Mouse (Mus musculus) right cerebral cortex, postnatal 4 days (tissue): ENCODE data around the gene Synpr.
A peak's percentile ranks its signal among the peaks of the same experiment; 100 is the strongest.
"Not testable (repeated sequence)": the region's sequence is repeated elsewhere in the genome, so short reads cannot be mapped to it uniquely, and the experiment has no call there.

Experiments
- DNase-seq: peaks from one replicate; pipeline ENCODE4 v3.0.0-alpha.2; 2022

Synpr gene

DNA sequence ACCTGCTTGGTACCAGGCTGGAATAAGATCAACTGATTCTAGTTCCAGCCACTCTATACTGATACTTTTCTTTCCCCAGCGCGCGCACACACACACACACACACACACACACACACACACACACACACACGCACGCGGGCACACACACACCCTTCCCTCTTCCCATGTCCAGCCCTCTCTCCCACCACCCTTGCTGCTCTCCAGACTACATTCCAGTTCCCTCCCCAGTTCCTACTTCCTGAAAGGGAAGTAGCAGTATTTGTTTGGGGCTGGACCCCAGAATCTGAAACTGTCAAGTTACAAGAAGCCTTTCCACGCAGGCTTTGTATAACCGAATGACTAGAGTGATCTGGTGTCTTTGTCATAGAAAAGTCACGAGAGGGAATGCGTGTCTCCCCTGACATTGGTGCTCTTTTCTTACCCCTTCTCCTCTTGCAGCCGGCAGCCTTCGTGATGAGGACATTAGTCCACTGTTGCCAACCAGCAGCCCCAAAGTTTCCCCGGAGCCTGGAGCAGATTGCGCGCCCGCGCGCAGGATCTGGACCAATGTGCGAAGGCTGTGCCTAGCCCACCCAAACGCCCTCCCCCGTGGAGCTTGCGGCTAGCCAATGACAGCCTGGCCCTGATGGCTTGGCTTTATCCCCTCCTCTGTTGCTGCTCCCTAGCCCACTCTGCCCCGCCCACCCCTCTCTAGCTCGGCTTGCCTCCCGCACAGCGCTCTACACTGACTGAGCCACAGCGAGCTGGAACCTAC, at the start of gene Synpr:
TSS of gene Synpr (plus strand) at position 690 of the 754 bp plus-strand sequence.
- DNase-seq: peak; percentile 70

DNA sequence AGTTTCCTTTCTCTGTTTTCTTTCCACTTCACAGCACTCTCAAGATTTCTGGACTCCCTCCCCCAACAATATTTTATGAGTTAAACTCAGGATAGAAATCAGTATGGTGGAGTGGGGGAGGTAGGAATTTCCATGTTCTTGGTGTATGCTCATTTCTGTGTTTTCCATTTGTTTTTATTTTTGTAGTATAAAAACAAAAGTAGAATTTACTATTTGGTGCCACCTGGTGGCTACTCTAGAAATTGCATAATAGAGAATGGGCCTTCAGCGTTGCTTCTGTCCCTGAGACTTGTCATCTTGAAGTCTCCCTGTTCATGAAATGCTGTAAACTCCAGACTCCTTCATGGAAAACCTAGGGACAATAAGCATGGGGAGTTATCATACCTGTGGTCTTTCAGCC, 47.7 kb upstream of the Synpr start:
- peak; percentile 17 for DNase-seq

DNA sequence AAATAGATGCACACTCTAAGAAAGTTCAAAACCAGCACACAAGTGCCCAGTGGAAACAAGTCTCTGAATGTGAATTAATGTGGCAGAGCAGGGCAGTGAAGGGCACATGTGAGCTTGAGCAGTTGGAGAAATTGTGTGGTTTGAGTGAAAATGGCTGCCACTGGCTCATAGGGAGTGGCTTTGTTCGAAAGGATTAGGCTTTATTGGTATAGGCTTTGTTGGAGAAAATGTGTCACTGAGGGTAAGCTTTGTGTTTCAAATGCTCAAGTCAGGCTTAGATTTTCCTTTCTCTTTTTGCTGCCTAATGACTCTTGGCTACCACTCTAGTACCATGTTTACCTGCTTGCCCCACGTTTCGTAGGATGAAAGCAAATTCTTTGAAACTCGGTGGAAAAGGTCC, 37.1 kb upstream of the Synpr start:
- no peak for DNase-seq

DNA sequence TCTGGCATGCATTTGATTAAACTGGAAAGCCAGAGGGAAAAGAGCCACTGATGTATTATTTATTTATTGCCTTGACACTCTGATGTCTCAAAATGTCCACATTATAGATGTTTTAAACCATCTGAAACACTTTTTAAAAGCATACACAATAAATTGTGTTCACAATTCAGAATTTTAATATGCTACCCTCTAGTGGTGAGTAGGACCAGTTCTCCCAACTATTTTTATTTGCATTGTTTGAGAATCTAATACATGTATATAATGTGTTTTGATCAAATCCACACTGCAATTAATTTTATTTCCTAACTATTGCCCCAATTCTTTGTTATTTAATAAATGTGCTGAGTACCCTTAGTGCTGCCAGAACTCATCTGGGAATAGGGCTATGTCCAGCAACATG, 35.2 kb upstream of the Synpr start:
- no peak for DNase-seq

DNA sequence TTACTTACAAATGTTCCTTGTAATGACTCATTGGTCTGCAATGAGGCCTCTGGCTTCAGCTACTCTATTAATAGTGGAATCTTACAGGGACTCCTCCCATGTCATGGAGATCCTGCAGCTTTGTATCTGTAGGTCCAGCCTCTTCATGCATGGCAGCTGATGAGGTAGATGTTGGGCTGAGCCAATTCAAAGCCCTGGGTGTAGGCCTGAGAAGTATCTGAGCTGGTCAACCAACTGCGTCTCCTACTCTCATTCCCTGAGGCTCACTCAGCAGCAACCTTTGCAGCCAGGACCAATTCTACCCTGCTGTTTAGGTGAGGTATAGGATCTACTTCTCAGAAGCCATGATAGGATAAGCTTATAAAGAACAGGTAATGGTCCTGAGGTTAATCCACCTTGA, 32.0 kb upstream of the Synpr start:
- no peak for DNase-seq

DNA sequence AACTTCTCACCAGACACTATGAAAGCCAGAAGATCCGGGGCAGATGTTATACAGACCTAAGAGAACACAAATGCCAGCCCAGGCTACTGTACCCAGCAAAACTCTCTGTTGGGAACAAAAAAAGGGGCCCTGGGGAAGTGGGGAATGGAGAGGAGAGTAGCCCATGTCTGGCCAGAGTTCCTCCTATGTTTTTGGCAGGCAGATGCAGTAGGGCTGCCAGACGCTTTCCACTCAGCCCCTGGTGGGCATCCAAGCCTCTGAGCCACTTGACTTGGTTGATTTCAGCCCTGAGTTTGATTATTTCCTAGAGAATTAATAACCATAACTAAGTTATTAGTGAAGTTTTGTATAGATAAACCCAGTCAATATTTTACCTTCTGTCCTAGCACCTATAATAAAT, 29.8 kb upstream of the Synpr start:
- DNase-seq: not testable (repeated sequence)

DNA sequence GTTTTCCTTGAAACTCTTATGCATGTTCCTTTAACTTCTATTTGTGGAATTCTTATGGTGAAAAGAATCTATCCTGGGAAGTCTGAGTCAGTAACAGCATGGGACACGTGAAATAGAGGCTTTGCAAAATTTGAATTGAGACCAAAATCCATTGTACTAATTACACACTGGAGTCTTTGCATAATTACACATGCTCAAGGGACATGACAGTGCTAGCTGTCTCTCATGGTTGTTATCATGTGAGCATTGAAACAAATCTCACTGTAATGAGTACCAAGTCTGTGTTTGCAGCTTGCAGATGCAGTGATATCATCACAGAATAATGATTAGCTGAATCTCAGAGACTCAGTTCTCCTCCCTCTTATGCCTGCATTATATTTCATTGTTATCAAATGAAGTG, 22.2 kb upstream of the Synpr start:
- no peak for DNase-seq

DNA sequence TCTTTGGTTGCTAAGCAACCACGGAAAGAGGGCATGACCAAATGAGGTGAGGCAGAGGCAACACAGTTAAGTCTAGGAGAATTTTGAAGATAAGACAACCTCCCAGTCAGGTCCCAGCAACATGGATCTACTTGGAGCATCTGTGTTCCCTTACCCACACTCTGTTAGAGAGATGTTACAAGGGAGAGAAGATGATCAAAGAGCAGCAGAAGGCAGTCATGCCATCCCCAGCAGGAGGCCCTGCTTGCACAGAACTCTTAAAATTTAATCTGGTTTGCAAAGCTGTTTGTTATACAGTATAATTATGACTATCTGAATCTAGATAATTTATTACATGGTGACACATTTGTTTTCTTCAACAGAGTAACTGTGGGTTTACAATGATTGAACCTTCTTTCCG, 18.2 kb upstream of the Synpr start:
- DNase-seq: no peak

DNA sequence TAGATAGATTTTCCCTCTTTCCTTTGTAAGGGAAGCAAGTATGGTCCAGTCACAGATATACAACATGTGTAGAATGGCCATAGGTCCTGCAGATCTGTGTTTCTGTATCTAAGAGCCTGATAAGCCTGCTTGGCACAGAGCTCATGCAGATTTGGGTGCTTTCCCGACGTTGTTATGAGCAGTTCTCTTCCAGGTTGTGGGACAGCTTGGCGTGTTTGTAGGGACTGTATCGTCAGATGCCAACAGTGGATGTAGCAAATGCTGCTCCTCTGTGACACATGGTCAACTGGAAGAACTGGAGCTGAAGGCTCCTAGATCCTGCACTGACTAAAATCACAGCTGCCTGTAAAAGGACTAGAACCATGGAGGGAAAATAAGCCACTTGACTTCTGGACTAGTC, 17.4 kb upstream of the Synpr start:
- no peak for DNase-seq

DNA sequence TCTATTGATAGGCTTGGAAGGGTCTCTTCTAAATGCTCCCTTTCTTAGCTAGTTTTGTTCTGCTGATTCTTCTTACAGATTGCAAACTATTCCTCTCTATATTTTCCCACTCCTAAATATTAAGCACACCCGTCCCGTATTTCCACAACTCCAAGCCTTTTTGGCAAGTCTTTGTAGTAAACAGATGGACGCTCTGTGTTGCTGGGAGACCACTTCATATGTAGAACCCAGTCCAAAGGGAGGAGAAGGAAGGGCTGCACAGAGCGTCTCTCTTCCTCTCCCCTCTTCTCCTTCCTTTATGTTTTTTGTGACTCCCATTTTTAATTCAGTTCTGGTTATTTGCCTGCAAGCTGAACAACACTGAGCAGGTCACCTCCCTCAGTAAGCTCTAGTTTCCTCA, 1.4 kb upstream of the Synpr start:
- no peak for DNase-seq

DNA sequence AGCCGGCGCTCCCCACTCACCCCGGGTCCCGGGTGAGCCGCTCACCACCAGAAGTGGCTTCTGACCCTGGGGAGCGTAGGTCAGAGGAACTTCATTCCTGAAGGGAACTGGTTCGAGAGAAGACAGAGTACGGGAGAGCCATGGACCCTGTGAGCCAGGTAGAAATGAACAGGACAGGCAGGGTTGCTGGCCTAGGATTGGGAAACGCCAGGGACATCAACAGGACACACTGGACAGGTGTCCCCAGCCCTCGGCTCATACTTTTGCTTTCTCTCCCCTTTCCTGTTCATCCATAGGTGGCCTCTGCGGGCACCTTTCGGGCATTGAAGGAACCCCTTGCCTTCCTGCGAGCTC, 242 bp downstream of the Synpr start:
- no peak for DNase-seq

DNA sequence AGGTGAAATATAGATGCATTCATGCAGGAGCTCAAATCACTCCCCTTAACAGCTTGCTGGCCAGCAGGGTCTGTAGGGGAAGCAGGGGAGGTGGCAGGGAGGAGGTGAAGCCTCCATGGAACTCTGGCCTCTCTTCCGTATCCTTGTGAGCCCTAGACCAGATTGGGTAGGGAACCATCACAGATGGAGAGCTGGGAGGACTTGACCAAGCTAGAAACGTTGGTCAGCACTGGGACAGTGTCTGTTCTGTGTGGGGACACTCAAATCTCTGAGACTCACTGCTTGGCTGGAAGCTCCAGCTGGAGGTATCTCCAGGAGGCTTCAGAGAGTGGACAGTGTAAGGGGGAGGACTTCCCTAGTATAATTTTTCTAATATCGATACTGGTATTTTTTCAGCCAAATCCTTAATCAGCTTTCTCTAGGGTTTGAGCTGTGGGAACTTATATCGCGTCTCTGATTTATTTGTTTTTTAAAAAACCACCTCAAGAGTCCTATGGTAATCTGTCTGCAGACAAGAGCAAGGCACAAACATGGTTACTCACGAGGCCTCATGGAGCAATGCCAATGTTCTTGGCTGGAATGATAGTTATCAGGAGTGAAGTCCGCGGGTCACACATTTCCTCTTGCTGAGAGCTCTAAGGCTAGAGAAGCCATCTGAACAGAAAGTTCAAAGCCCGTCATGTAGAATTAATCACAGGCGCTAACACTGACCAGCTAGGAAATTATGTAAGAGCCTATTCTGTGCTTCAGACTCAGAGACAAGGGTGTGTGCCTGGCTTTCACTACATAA, 956 bp downstream of the Synpr start:
- no peak for DNase-seq

DNA sequence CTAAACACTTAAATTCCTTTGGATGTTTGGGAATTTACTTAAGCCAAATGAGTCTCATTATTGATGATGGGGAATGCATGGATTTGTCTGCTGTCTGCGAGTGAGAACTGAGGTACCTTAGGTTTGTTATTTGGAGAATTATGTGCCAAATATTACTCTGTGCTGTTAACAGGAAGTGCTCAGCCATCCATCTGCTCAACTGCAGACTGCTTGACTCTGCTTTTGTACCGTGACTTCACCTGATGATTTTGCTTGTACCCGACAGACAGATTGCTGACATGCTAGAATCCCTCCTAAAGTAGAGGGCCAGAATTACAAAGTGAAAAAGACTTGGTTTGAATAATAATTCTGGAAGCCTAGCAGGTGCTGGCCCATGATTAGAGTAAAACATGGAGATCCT, 9.6 kb downstream of the Synpr start:
- DNase-seq: no peak

DNA sequence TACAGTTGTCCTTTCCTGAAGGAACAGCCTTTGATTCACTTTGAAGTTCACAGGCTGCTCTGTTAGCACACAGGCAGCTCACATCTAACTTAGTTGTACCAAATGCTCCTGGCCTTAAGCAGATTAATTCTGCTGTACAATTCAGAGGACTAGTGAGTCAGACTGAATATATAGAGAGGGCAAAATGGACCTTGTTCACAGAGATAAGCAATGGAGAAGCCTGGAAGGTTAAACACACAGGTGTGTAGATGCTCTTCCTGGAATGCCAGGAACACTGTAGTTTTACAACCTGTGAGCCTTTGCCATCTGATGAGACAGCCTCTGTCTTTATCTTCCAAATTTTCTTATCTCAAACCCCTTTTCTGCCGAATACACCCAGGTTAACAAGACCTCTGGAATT, 29.7 kb downstream of the Synpr start:
- no peak for DNase-seq

DNA sequence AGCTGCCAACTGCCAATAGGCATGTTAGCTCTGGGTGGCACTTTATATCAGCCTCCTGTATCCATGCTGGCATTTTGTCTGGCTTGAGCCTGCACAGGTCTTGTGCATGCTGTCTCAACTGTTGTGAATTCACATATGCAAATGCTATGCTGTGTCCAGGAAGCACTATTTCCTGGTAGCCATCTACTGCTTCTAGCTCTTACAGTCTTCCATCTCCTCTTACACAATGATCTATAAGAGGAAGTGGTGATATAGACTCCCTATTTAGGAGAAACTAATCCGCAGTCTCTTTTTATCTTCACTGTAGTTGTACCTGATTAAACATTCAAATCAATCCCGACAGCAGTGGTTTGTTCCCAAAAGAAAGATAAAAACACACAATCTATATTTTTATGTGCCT, 43.9 kb downstream of the Synpr start:
- no peak for DNase-seq

DNA sequence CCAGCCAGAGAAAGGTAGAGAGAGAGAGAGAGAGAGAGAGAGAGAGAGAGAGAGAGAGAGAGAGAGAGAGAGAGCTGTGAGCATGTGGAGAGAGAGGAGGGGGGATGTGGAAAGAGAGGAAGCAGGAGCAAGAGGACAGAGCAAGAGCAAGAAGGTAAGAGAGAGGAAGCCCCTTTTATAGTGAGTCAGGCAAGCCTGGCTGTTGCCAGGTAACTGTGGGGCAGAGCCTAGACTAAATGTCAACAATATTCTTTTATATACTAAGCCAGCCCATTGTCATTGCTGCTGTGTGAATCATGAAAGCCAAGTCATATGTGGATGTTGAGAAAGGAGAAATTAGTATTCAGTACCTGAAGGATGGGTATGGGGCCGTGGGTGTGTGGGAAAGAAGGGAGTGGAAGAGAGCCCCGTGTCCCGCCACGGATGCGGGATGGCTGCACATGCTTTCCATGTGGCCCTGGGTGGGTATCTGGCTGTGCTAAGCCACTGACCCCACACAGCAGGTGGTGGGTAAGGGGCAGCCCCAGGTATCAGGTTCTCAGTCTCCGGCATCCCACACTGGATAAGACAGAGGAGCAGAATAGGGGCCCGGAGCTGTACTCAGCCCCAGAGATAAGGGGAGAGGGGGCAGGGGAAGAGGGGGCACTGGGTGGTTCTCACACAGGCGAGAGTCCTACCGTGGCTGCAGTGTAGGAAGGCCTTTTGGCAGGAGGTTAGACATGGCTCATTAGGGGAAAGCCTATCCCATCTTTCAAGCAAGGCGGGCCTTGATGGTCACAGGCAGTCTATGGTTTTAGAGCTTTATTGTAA, 48.1 kb downstream of the Synpr start:
- no peak for DNase-seq

DNA sequence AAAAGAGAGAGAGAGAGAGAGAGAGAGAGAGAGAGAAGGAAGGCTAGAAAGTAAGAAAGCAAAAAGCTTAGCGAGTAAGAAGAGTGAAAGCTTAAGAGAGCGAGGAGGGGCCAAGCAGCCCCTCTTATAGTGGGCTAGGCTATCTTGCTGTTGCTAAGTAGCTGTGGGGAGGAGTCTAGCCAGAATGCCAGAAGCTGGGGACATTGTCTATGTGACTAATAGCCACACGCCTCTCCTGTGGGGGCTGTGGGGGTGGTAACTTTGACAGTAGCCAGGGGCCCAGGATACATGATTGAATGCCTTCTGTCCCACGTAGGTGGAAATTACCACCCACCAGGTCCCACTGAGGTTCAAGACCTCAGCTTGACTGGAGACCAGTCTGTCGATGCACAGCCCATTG, 48.8 kb downstream of the Synpr start:
- DNase-seq: no peak

DNA sequence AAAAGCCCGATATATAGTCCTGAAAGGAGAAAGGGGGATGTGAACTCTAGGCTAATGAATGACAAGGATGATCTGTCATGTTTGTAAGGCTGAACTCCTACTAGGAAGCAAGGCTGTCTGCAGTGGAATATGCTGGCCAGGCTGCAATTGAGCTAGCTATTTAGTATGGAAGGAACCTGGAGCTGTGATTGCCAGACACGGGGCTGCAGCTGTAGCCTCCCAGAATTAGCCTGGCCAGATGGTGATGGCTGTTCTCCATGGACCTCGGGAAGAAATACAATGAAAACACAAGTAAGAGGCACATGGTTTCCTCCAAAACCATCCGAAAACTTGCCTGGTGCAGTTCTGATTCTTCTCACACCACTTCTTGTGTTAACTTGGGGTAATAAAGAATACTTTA, 51.6 kb downstream of the Synpr start:
- no peak for DNase-seq

DNA sequence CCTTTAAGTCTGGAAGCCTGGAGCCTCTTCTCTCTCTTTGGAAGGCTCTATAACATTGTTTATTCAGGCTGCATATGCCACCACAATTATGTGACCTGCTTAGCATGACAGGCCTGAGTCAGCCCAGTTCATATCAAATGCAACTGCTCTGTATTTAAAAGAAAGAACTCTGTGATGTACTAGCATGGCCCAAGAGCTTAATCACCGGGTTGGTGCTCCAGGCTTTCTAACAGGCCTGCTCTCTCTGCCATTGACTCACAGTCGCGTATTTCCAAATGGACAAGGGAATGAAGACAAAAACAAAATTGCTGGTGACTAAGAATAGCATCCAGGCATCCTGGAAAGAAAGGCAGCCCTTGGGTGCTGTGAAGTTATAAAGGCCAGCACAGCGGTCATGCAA, 56.1 kb downstream of the Synpr start:
- DNase-seq: no peak

DNA sequence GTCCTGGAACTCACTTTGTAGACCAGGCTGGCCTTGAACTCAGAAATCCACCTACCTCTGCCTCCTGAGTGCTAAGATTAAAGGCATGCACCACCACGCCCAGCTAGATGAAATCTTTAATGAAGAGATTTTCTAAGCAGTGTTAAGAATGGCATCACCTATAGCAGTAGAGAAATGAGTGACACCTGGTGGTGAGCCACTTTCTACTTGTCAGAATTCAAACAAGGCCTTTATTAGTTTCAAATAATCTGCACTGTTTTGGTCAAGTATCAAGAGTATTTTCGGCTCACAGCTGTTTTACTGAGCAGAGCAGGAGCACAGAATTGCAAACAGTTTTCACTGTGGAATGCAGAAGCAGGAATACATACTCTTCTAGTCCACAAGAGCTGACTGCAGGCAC, 59.7 kb downstream of the Synpr start:
- DNase-seq: no peak

DNA sequence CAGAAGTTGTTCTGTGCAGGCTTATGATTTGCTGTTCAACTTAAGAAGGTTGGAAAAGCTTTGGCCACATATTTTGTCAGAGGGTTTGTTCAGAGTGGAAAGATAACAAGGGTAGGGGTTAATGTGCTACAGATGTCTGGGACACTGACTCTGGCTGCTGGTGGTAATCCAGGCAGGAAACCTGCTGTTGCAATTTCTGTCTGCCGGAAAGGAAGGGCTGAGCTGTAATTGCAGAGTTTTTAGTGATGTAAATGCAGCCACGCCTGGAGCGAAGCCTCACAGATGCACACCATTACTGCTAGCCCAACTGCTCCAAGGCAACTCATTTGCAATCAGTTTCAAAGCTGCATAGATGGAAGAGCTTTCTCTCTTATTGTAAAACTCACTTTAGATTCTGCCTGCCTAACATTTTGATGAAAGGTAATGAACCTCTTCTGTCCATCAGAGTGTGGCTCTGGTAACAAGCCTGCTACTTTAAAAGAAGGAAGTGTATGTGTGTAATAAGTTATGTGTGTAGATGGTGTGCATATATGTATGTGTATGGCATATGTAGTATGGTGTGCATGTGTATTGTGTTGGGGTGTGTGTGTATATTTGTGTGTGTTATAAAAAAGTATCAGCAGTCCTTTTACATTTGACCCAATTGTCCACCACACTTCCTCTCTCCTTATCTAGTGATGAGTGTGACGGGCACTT, 64.7 kb downstream of the Synpr start:
- no peak for DNase-seq

DNA sequence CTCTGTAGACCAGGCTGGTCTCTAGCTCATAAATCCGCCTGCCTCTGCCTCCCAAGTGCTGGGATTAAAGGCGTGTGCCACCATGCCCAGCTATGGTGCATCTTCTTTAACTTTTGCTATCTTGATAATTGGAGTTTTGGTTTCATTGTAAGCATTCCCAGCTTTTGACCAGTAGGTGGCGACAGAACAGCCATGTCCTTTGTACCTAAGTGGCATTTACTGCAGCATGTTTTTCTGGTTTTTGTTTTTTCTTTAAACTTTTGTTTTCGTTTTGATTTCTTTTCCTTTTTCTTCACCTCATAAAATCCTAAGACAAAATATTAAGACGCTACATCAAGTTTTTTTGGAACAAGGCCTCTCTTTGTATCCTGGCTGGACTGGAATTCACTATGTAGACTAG, 69.6 kb downstream of the Synpr start:
- no peak for DNase-seq
